Mouse (Mus musculus): ENCODE measurements around the gene Cxcr2.

Cxcr2 gene

DNA sequence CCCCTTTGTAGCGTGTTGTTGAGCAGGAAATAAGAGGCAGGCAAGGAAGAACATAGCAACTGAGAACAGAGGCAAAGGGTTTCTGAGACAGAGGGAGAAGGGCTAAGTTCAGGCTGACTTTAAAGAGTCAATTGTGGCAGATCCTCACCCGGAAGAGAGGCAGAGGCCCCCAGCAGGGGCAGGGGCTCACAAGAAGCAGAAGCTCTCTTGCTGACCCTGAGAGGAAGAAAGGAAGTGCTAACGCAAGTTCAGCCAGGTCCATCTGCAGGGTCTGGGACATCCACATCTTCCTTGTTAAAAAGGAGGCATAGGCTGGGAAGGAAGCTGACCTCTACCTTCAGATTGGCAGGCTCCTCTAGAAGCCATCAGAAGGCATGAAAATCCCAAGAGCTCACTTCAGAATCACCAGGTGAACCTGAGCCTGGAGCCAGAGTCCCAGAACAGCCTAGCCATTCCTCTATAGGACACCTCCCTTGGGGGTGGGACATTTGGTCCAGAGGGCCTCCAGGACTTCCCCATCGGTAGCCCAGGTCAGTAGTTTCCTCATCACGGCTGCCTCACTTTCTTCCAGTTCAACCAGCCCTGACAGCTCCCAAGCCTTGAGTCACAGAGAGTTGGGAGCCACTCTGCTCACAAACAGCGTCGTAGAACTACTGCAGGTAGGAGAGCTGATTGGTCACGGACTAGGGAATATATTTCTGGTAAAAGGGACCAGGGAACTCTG is at the start of gene Cxcr2:
Gene Cxcr2 (plus strand): TSS at position 529 of the 724 bp plus-strand sequence.
- DNase-seq (ENCODE audit: low read depth in 2 of 2, low spot score in 2 of 2), result no peak

DNA sequence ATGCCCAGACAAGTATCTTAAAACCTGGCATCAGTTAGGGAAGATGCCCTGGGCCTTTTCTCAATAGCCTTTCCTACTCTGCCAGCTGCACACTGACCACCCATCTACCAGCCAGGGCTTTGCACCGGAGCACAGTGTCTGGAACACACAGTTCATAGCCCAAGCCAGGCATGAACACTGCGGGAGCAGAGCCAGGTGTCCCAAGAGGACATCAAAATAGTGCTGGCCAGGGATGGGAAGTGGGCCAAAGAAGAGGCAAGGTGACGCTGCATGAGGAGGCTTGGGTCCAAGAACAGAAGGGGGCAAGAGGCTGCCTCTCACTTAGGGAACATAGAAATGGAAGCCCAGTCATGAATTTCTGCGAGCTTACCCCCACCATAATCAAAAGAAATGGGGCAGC is 48.1 kb upstream of the Cxcr2 start:
- no peak for DNase-seq (ENCODE audit: low read depth in 2 of 2, low spot score in 2 of 2)

DNA sequence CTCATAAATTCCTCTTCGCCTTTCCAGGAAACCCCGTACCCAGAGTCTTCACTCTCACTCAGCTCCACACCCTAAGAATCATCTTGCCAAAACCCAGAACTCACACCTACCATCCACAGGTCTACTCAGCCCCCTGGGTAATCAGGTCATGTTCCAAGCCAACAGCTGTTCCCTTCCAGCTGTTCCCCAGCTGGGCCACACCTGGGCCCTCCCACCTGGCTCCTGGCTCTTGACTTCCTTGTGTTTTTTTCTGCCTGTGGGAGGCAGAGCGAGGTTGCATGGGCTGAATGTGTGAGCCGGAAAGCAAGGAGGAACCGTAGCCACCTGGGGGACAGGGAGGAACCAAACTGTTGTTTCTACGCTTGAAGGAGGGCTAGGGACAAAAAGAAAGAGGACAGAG is 47.6 kb upstream of the Cxcr2 start:
- no peak for DNase-seq (ENCODE audit: low read depth in 2 of 2, low spot score in 2 of 2)

DNA sequence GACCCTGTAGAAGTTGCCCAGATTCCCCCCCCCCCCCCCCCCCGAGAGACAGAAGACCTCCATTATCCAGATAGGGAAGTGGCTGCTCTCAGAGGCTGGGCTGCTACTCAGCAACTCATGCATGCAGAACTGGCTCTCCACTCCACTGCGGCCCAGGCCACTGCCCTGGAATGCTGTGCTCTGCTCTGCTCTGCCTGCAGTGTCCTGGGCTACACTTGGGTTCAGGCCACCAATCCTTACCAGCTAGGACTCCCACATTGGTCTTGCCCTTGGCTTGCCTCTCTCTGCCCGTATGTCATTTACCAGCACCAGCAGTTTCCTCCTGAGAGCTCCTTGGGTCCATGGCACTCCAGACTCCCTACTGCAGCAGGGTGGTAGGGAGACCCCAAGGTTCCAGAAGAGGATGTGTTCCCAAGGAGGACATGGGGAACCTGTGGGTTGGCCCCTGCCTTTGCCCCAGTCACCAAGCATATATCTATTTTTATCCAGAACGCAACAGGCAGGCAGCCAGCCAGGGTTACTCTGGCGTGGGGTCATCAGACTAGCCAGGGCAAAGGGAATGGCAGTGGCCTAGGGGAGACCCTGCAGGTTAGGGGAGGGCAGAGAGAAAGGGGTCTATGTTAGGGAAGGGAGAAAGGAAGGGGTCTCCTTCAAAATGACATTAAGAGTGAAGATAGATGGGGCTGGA is 45.7 kb upstream of the Cxcr2 start:
- no peak for DNase-seq (ENCODE audit: low read depth in 2 of 2, low spot score in 2 of 2)

DNA sequence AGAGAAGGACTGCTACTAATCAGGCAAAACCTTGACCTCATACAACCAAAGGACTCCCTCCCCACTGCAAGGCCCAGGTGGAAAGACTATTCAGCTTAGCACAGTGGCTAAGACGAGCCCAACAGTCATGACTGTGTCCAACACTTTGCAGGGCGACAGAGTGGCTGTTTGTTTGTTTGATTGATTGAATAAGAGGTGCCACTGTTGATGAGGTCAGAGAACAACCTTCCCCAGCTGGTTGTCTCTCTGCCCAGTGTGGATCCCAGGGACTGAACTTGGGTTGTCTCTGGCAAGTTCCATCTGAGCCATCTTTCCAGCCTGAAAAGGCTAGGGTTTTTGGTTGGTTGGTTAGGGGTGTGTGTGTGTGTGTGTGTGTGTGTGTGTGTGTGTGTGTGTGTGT is 44.1 kb upstream of the Cxcr2 start:
- DNase-seq (ENCODE audit: low read depth in 2 of 2, low spot score in 2 of 2), result no peak

DNA sequence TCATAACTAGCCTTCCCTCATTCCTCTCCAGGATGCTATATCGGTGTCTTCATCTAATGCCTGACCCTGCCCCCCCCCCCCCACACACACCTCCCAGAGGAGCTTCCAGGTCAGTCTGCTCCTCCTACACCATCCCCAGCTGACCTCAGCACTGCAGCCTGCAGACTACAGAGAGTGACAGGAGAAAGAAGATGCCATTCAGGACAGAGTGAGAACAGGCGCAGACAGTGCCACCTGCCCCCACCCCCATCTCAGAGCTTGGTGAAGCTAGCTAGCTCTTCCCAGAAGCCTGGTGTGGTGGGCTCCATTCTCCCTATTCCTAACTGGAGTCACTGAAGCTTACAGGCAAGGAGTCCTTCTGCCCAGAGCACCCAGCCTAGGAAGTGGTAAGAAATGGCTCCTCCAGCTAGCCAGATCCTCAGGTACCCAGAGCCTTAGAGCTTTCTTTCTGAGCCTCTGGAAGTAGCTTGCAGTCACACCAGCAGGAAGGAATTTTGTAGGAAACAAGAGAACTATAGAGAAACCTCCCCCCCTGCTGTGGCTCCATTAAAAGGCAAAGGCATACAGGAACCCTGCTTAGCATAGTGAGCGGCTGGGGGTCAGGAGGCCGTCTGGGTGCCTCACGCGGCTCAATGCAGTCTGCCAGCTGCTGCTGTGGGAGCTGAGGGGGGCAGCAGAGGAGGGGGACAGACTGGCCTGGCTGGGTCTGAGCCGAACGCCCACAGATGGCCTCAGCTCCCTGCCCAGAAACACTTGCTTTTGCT is 42.7 kb upstream of the Cxcr2 start:
- no peak for DNase-seq (ENCODE audit: low read depth in 2 of 2, low spot score in 2 of 2)

DNA sequence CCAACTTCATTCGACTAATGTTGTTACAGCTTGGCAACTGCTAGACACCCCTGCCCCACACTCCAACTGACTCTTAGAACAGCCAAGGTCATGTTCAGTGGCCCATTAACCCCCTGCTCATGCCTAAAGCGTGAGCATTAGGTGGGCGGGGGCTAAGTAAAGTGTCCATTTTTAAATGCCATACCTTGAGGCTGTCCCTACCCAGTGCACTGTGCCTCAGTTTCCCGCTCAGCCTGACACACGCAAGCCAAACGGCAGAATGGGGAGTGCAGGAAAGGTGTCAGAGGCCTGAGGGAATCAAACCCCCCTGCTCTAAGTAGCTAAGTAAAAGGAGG is 42.1 kb upstream of the Cxcr2 start:
- DNase-seq (ENCODE audit: low read depth in 2 of 2, low spot score in 2 of 2), result no peak

DNA sequence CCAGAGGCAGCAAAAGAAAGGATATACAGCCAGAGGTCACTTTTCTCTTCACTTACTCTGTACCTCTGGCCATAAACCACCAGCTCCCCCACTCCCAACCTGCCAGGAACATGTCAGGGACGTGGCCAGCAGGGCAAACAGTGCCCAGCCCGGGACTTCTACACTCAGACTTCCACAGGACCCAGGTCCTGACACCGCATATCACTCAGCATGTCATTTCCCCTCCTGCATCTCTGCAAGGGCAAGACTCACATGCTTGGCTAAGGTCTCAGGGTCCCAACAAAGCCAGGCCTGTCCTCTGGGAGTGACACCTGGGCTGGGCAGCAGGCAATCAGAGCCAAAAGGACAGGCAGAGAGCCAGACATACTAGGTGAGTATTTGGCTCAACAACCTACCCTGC is 40.7 kb upstream of the Cxcr2 start:
- DNase-seq (ENCODE audit: low read depth in 2 of 2, low spot score in 2 of 2), result no peak

DNA sequence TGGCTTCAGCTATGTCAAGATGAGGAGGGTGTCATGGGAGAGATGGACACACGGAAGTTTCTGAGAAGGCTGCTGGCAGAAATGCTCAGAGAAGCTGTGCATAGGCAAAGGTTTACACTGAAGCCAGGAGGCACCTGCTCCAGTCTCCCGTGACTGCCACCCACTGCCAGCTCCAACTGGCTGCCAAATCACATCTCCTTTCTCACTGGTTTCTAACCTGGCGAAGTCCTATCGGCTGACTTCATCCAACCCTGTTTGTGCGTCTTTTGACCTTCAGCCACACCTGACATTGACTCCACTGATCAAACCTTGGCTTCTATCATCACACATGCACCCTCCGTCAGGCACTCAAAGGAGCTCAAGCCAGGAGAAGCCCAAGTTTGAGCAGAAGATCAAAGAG is 35.9 kb upstream of the Cxcr2 start:
- DNase-seq (ENCODE audit: low read depth in 2 of 2, low spot score in 2 of 2), result no peak

DNA sequence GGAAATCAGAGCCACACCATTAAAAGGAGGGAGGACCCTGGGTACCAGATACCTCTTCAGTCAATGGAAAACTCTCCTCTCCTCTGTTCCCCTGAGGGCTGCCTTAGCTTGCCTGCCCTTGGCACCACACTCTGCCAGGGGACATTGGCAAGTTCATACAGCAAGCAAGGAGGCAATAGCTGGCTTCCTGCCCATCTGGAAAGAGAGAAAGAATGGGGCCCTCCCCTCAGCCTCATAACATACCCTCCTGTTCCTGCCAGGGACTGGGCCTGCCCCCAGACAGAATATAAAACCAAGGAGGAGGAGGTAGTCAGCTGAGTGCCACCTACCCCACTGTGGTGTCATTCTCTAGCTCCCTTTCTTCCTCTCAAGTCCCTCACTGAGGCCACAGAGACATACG is 34.7 kb upstream of the Cxcr2 start:
- DNase-seq (ENCODE audit: low read depth in 2 of 2, low spot score in 2 of 2), result no peak

DNA sequence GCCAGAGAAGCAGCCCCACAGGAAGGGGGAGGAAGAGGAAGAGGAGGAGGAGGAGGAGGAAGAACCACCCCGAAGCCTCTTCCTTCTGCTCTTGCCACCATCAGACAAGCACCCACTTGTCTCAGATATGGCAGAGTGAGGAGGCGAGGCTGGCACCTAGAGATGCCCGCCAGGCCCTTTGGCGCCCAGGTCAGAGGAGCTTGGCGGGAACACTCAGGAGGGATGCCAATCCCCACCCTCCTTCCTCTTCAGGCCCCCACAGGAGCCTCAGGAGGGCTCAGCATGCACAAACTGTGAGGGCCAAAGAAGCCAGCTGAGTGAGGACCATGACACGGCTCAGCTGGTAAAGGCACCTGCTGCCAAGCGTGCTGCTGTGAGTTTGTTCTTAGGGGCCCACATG is 32.7 kb upstream of the Cxcr2 start:
- DNase-seq (ENCODE audit: low read depth in 2 of 2, low spot score in 2 of 2), result no peak

DNA sequence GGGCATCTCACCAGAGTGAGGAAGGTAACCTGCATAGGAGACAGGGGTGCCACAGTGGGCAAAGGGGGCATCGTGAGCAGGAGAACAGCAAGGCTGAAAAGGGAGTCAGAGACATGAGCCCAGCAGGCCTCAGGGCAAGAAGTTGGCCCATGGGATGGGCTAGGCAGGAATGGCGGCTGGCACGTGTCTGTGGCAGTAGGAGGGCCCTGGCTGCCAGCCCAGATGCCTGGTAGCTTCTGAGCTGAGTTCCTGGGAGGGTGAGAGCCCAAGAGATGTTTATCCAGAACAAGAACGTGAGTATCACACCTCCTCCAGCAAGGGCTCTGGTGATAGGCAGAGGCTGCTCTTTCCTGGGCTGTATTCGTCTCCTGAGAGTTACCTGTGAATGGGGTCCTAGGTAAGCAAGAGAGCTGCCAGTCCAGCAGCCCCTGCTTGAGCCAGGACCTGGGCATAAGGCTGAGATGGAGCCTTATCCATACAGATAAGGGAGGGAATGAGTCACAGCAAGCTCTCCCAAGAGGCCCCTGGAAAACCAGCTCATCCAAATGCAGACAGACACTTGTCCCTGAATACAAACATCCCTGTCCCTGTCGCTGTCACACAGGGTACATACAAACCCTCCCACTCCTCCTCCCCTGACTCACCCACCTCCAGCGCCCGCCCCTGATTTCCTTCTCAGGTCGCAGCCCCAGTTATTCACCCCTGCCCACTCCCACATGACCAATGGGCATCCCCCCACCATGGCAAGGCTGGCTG is 31.8 kb upstream of the Cxcr2 start:
- no peak for DNase-seq (ENCODE audit: low read depth in 2 of 2, low spot score in 2 of 2)

DNA sequence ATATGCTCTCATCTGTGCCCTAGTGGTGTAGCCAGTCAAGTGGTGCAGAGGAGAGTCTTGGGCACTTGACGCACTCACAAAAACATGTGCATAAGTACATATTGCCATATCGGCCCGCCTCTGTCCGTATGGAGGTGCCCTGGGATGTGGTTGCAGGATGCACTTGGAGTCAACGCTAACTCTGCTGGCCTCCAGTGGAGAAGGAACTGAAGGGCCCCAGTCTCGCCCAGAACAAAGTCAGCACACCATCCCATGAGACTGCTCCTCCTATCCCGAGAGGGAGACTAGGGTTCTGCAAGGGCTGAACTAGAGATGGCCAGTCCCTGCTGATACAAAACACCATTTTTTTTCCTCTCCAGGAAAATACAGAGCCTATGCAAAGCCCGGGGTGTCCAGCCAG is 30.6 kb upstream of the Cxcr2 start:
- DNase-seq (ENCODE audit: low read depth in 2 of 2, low spot score in 2 of 2), result no peak

DNA sequence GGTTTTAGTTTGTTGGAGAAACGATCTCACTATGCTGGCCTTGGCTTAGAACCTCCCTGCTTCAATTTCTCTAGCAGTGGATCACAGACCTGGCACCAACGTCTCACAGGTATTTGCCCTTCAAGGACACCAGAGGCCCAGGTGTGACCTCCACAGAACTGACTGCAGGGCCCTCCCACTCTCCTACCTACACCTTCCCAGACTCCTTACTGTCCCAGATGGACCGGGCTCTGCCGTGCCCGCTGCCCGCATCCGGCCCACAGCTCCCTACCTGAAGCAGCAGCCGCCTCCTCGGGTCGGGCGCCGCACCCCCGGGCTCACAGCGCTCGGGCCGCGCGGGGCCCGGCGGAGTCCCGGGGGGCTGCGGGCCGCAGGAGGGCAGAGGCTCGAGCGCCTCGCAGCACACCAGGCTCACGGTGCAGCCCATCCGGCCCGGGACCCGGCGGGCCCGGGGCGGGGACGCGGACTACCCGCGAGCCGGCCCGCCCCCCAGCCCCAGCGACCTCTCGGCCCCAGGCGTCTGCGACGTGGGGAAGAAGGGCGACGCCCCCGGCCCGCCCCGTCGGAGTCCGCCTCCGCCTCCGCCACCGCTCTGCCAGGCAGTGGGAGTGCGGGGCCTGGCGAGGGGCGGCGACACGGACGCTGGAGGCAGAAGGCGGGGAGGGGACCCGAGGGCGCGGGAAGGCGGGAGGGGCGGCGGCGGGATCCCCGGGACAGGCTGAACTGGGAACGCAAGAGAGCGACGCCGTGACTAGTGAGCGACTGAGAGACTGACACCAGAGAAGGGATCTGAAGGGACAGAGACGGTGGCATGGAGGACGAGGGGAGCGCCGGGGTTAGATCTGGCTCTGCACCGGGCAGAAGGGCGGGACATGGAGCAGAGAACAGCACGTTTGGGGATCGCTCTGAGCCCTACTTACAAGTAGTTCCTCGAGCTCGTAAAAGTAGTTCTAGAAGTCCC is 29.5 kb upstream of the Cxcr2 start, which contains the start of gene Tns1:
Gene Tns1 (minus strand): TSS at position 429 of the 961 bp plus-strand sequence.
- peak; percentile 42 for DNase-seq (ENCODE audit: low read depth in 2 of 2, low spot score in 2 of 2)

DNA sequence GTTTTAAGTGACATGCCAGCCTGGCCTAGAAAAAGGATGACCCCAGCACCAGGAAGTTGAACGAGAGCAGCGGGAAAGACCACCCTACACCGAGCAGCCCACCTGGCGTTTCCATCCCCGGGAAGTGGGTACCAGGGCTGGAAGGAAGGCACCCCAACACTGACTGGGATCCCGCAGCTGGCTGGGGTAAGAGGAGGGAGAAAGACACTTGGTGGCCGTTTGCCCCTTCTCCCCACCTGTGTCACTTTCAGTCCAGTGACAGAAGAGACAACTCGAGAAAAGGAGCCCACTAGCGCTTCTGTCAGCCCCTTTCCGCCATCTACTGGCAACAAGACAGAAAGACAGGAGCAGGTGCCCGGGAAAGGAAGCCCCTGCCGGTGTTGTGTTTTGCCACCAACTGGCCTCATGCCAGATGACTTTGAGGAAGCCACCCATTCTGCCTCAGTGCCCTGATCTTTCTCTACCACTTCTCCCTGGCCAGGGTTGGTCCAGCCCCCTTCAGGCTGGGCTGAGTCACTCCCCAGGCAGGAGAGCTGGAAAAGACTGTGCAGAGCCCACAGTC is 28.7 kb upstream of the Cxcr2 start, which contains the start of gene Rufy4:
Gene Rufy4 (plus strand): TSS at position 551 of the 562 bp plus-strand sequence.
- peak; percentile 72 to 79 for DNase-seq (ENCODE audit: low read depth in 2 of 2, low spot score in 2 of 2)

DNA sequence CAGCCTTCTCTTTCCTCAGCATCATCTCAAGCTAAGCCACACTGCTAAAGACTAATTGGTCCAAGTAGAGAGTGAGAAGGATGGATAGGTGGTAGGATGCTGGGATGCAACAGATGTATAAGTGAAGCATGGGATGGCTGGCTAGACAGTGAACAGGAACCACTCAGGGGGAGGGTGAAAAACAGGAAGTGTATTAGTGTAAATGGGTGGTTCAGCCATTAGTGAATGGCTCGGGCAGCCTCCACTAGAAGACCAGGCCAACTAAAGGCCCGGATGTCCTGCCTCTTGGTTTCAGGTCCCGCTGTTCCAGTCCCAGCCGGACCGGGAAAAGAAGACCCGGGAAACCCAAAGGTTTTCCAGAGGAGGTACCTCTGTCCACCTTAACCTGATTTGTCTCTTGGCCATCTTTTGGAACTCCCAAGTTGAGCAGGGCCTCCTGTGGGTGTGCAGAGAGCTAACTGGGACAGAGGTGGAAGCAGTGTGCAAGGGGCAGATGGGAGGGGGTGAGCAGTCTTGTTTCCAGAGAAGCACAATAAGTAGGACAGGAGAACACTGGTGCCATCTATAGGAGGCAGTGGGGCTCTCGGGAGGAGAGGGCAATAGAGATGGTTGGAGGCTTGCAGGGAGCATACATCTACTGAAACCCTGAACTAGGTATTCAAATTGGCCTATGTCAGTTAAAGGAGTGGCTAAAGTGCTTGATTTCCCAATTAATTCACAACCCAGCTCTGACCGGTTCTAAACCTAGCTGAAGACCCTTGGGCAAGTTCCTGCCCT is 22.7 kb upstream of the Cxcr2 start:
- DNase-seq (ENCODE audit: low read depth in 2 of 2, low spot score in 2 of 2), result no peak

DNA sequence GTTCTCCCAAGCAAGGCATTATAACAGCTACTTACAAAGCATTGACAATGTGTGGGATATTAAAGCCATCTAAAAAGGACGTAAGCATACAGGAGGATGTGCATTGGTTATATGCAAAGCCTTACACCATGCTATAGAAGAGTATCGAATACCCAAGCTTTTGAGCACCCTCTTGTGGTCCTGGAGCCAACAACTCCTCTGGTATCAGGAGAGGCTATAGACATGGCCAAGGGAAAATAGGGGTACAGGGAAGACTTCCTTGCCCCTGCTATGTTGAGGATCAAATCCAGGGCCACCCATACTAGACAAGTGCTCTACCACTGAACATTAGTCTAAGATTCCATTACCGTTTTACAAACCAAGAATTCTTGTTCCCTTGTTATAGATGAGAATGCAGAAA is 21.8 kb upstream of the Cxcr2 start:
- no peak for DNase-seq (ENCODE audit: low read depth in 2 of 2, low spot score in 2 of 2)

DNA sequence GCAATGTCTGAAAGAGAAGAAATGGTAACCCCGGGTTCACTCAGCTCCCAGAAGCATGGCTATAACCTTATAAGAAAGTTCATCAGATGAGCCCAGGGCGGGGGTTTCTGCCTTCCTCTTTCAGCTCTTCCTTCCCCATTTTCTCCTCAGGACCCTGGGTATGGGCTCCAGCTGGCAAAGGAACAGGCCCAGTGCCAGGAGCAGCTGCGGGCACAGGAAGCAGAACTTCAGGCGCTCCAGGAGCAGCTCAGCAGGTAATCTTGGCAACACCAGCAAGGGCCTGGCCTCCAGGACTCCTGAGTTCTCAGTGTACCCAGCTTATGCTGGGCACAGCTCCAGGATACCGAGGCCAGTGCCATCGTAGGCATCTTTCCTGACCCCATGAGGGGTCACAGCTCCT is 19.8 kb upstream of the Cxcr2 start:
- no peak for DNase-seq (ENCODE audit: low read depth in 2 of 2, low spot score in 2 of 2)

DNA sequence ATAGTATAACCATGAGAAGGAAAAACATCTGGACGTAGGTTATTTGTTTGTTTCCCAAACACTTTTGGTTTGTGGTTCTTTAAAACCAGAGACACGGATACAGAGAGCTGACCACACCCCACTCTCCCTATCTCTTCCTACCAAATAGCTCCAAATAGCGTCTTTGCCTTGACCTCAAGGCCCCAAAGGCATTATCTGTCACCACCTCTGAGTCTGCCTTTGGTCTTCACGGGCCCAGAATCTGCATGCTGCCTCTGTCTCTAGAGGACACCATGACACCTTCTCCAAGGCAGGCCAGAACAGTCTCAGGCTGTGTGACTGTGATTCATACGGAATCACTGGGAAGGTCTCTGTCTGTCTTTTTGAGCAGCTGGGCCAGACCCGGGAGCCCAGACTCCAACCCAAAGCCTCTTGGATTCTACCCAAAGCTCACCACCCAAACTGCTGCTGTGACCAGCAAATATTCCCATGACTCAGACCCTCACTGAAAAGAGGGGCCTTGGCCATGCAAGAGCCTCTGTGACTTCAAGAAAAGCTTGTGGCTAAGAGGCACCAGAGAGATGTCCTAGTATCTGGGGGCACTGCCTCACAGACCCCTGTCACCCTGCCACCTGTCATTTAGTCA is 18.4 kb upstream of the Cxcr2 start:
- DNase-seq (ENCODE audit: low read depth in 2 of 2, low spot score in 2 of 2), result no peak
